Mouse (Mus musculus) heart, embryonic 10.5 days (tissue): Measurements from ENCODE around the gene Sdhaf4. TPM values are rescaled to one million over a fixed set of nuclear protein-coding genes. Genes with fewer than 3 reads are reported as not detected.
A peak's percentile ranks its signal among the peaks of the same experiment; 100 is the strongest.
"Not testable (repeated sequence)": the region's sequence is repeated elsewhere in the genome, so short reads cannot be mapped to it uniquely, and the experiment has no call there.

Experiments used
- DNase-seq: peaks from one replicate; pipeline ENCODE4 v3.0.0-alpha.2; 2017; ENCODE audit warnings: low spot score
- H3K27ac ChIP-seq: fragments of 300-500 bp; sonication (generic); 2 replicates; pipeline ENCODE4 v1.5.1; 2016; ENCODE audit warnings: mild to moderate bottlenecking
- H3K27me3 ChIP-seq: fragments of 300-500 bp; sonication (generic); 2 replicates; pipeline ENCODE4 v1.6.1; 2016; ENCODE audit warnings: mild to moderate bottlenecking; ENCODE audit not compliant: poor library complexity, insufficient read depth, severe bottlenecking
- H3K36me3 ChIP-seq: fragments of 300-500 bp; sonication (generic); 2 replicates; pipeline ENCODE4 v1.6.1; 2016; ENCODE audit warnings: mild to moderate bottlenecking, moderate library complexity
- H3K4me1 ChIP-seq: fragments of 300-500 bp; sonication (generic); 2 replicates; pipeline ENCODE4 v1.6.1; 2016; ENCODE audit warnings: mild to moderate bottlenecking
- H3K4me3 ChIP-seq: fragments of 300-500 bp; sonication (generic); 2 replicates; pipeline ENCODE4 v1.5.1; 2016; ENCODE audit warnings: mild to moderate bottlenecking, moderate library complexity
- H3K9me3 ChIP-seq: fragments of 300-500 bp; sonication (generic); 2 replicates; pipeline ENCODE4 v1.6.1; 2016; ENCODE audit warnings: mild to moderate bottlenecking, moderate library complexity
- WGBS: fragments of 180-500 bp; shearing (Covaris S2); methylation state at CpG from one replicate; pipeline ENCODE4 v1.1.7; 2016; 5-methylcytosine and 5-hydroxymethylcytosine counted together
- polyA plus RNA-seq: library from polyadenylated mRNA; unstranded; fragments of >200 nt; fragmentation: Nextera tagmentation; extraction: Ambion mirVana; gene quantifications from 2 replicates; pipeline ENCODE4 v1.2.1, GENCODE M21; 2016

Sdhaf4 gene
- polyA plus RNA-seq, 1 experiment from 2014 or later = 84.0 TPM

- Histone ChIP-seq H3K9me3 (no peaks in the 10 kb centered on the region), H3K36me3 (peaks cover 38% of the 10 kb centered on the region), H3K4me3 (no peak overlapping the region), H3K27me3 (no peaks in the 10 kb centered on the region), H3K4me1 (no peaks in the 10 kb centered on the region), H3K27ac (no peak overlapping the region)
- WGBS = 92% methylated on average over 4 of the region's 4 CpGs
- DNase-seq = no peak
Observed at GRCm38 (mm10) chr1:23995420-23995819, 10.0 kb downstream of the Sdhaf4 start.

- 85% methylated on average over 3 of the region's 3 CpGs for WGBS
- no peaks in the 10 kb centered on the region for H3K36me3 ChIP-seq
- no peak for DNase-seq
Observed at GRCm38 (mm10) chr1:23983118-23983517, 22.3 kb downstream of the Sdhaf4 start.

GRCm38 (mm10) chr1:23978281-23978680, 27.2 kb downstream of the Sdhaf4 start:
- Histone ChIP-seq H3K9me3 (no peaks in the 10 kb centered on the region), H3K36me3 (no peaks in the 10 kb centered on the region), H3K4me1 (no peaks in the 10 kb centered on the region), H3K27ac (no peak overlapping the region), H3K27me3 (no peaks in the 10 kb centered on the region), H3K4me3 (no peak overlapping the region)
- no peak for DNase-seq
- 69% methylated on average over 6 of the region's 6 CpGs for WGBS

More at GRCm38 (mm10) chr1:23983118-23983517, 22.3 kb downstream of the Sdhaf4 start:
- Histone ChIP-seq H3K27ac (no peak overlapping the region), H3K4me1 (no peaks in the 10 kb centered on the region), H3K27me3 (no peaks in the 10 kb centered on the region), H3K9me3 (no peaks in the 10 kb centered on the region), H3K4me3 (no peak overlapping the region)

GRCm38 (mm10) chr1:23971159-23971558, 34.3 kb downstream of the Sdhaf4 start:
- not testable (repeated sequence) for H3K36me3 ChIP-seq, H3K27me3 ChIP-seq, H3K4me1 ChIP-seq, H3K27ac ChIP-seq, H3K4me3 ChIP-seq, H3K9me3 ChIP-seq, DNase-seq
- 87% methylated on average over 4 of the region's 4 CpGs for WGBS

- Histone ChIP-seq H3K4me1 (0 out of 2 replicates have a peak, but pooled peaks cover 3% of the 10 kb centered on the region), H3K36me3 (no peaks in the 10 kb centered on the region), H3K27ac (no peak overlapping the region), H3K4me3 (no peak overlapping the region), H3K27me3 (no peaks in the 10 kb centered on the region), H3K9me3 (no peaks in the 10 kb centered on the region)
- WGBS = 82% methylated on average over 9 of the region's 9 CpGs
- DNase-seq = no peak
Observed at GRCm38 (mm10) chr1:23968027-23968725, 37.3 kb downstream of the Sdhaf4 start.

- Histone ChIP-seq H3K9me3 (no peaks in the 10 kb centered on the region), H3K4me3 (no peak overlapping the region), H3K36me3 (no peaks in the 10 kb centered on the region), H3K27me3 (no peaks in the 10 kb centered on the region), H3K4me1 (0 out of 2 replicates have a peak, but pooled peaks cover 3% of the 10 kb centered on the region), H3K27ac (no peak overlapping the region)
- no peak for DNase-seq
- WGBS = 26% methylated on average over 1 of the region's 1 CpGs
Observed at GRCm38 (mm10) chr1:23966226-23966625, 39.2 kb downstream of the Sdhaf4 start.

- Histone ChIP-seq H3K27ac (no peak overlapping the region), H3K4me1 (peaks cover 10% of the 10 kb centered on the region), H3K36me3 (no peaks in the 10 kb centered on the region), H3K27me3 (no peaks in the 10 kb centered on the region), H3K9me3 (no peaks in the 10 kb centered on the region), H3K4me3 (peak overlapping the region; percentile 53)
- 12% methylated on average over 6 of the region's 6 CpGs for WGBS
- no peak for DNase-seq
Observed at GRCm38 (mm10) chr1:23959415-23959732, 46.1 kb downstream of the Sdhaf4 start.

GRCm38 (mm10) chr1:23958668-23959414, 46.6 kb downstream of the Sdhaf4 start:
- H3K27ac ChIP-seq = no peak overlapping the region
- no peak for DNase-seq
- H3K27me3 ChIP-seq = no peaks in the 10 kb centered on the region
- H3K36me3 ChIP-seq = no peaks in the 10 kb centered on the region
- H3K4me3 ChIP-seq = peak overlapping the region; percentile 53
- H3K4me1 ChIP-seq = peaks cover 10% of the 10 kb centered on the region
- H3K9me3 ChIP-seq = no peaks in the 10 kb centered on the region
- 12% methylated on average over 13 of the region's 13 CpGs for WGBS

- H3K4me3 ChIP-seq = no peak overlapping the region
- peaks cover 10% of the 10 kb centered on the region for H3K4me1 ChIP-seq
- no peak for DNase-seq
- 87% methylated on average over 6 of the region's 6 CpGs for WGBS
- no peaks in the 10 kb centered on the region for H3K9me3 ChIP-seq
- no peaks in the 10 kb centered on the region for H3K27me3 ChIP-seq
- H3K27ac ChIP-seq = no peak overlapping the region
- H3K36me3 ChIP-seq = no peaks in the 10 kb centered on the region
Observed at GRCm38 (mm10) chr1:23958101-23958500, 47.4 kb downstream of the Sdhaf4 start.

- no peak for DNase-seq
- Histone ChIP-seq H3K4me1 (peaks cover 10% of the 10 kb centered on the region), H3K4me3 (no peak overlapping the region), H3K27me3 (no peaks in the 10 kb centered on the region), H3K9me3 (no peaks in the 10 kb centered on the region), H3K27ac (no peak overlapping the region), H3K36me3 (no peaks in the 10 kb centered on the region)
- 85% methylated on average over 4 of the region's 4 CpGs for WGBS
Observed at GRCm38 (mm10) chr1:23955539-23955938, 49.9 kb downstream of the Sdhaf4 start.

GRCm38 (mm10) chr1:23953921-23954320, 51.5 kb downstream of the Sdhaf4 start:
- 83% methylated on average over 13 of the region's 13 CpGs for WGBS

GRCm38 (mm10) chr1:23948778-23949699, 56.4 kb downstream of the Sdhaf4 start:
- Histone ChIP-seq H3K36me3 (no peaks in the 10 kb centered on the region), H3K4me3 (no peak overlapping the region), H3K9me3 (no peaks in the 10 kb centered on the region), H3K27me3 (no peaks in the 10 kb centered on the region), H3K27ac (no peak overlapping the region), H3K4me1 (no peaks in the 10 kb centered on the region)
- 85% methylated on average over 15 of the region's 15 CpGs for WGBS
- no peak for DNase-seq

More at GRCm38 (mm10) chr1:23953921-23954320, 51.5 kb downstream of the Sdhaf4 start:
- H3K4me3 ChIP-seq = no peak overlapping the region
- no peak overlapping the region for H3K27ac ChIP-seq
- DNase-seq = no peak
- no peaks in the 10 kb centered on the region for H3K27me3 ChIP-seq
- peaks cover 4% of the 10 kb centered on the region for H3K4me1 ChIP-seq
- H3K36me3 ChIP-seq = no peaks in the 10 kb centered on the region
- no peaks in the 10 kb centered on the region for H3K9me3 ChIP-seq

GRCm38 (mm10) chr1:23948290-23948689, 57.2 kb downstream of the Sdhaf4 start:
- no peaks in the 10 kb centered on the region for H3K36me3 ChIP-seq
- H3K4me1 ChIP-seq = no peaks in the 10 kb centered on the region
- WGBS = 71% methylated on average over 7 of the region's 7 CpGs
- no peaks in the 10 kb centered on the region for H3K9me3 ChIP-seq
- no peak overlapping the region for H3K4me3 ChIP-seq
- H3K27ac ChIP-seq = no peak overlapping the region
- no peak for DNase-seq
- no peaks in the 10 kb centered on the region for H3K27me3 ChIP-seq
